Mouse (Mus musculus): ENCODE measurements around the gene Serpine2.

Gene Serpine2

DNA sequence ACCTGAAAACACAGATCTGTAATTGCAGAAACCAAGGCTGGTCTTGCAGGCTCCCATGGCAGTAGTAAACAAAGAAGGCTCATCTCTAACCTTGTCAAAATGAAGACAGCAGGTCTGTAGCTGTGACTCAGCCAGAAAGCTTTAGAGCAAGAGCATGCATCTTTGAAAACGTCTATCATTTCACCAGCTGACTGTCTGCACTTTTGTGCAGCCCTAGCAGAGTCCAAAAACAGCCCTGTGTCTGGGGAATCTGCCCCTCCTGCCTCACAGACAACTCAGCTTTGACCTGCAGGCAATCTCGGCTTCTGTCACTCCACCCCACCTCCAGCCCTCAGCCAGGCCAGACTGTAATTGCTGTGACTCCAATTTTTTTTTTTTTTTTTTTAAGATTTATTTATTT lies 105.6 kb downstream of the Serpine2 start:
- peak; percentile 31 for DNase-seq

DNA sequence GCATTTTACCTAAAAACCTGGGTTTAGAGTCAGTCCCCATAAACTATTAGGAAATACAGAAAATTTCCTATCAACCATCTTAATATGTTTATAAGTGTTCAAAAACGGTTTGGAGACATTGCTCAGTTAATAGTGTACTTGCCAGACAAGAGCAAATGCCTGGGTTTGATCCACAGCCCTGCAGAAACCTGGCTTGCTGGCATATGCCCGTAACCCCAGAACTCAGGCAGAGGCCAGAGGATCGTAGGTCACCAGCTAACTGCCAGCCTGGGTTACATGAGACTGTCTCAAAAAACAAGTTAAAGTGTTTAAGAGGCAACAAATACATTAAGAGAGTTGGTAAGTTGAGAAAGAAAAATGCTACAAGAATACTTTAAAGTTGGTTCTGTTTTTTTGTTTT lies 106.0 kb downstream of the Serpine2 start:
- no peak for DNase-seq

DNA sequence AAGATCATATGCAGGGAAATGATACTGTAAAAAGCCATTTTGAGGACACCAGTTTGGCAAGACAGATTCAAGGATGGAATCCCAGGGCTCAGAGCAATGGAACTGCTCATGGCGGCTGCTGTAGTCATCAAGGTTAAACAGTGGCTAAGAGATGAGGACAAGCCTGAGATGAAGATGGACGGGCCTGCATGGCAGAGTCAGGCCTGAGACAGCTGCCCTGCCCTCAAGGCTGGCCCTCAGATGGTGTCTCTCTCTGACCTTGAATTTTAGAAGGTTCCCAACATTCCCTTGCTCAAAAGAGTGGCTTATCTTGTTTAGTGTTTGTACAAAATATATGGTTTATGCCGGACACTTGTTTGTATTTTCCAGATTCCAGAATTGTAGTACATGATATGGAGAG lies 107.5 kb downstream of the Serpine2 start:
- no peak for DNase-seq

DNA sequence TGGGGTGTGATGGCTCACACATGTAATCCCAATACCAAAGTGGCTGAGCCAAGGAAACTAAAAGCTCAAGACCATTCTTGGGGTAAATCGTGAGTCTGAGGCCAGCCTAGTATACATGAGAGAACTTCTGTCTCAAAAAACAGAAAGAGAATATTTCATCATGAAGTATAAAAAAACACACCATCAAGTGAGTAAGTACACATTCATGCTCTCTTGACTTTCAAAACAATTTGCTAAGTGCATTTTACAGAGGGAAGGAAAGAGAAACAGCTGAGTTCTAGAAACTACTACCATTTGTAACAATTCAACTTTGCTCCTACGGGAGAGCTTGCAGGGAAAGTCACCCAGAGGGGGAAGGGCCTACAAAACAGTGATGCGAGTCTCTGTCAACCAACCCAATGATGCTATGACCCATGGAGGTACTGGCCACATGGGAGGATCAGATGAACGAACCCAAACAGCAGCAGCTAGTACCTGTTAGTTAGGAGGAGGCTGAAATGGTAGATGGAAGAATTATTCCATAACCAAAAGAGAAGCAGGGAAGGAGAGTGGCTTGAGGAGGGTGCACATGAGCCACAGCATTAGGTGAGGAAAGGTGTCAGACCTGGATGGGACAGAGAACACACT lies 108.2 kb downstream of the Serpine2 start:
- no peak for DNase-seq

DNA sequence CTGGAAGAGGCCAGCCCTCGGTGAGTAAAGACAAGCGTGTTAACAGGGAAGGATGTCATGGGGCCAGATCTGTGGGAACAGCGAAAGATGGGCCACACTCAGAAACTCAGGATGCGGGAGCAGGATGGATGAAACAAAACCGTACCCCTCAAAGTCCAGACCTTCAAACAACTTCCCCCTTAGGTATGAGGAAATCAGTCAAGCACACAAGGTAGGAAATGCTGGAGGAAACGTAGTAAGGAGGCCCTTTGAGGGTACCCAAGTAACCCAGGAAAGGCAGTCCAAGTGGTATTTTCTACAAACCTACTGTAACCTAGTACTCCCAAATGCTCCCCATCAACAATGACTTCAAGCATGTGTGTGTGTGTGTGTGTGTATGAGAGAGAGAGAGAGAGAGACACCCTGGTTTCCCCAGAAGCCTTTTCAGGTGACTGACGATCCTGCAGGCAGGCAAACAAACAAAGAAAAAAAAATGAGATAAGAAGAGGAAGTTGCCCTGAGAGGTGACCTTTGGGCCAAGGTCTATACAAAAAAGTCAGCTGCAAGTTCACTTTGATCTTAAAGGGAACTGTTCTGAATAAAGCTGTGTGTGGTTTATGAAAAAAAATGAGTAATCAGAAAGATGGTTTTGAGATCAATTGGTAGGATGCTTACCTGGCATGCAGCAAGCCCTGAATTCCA lies 108.8 kb downstream of the Serpine2 start:
- DNase-seq, result no peak

DNA sequence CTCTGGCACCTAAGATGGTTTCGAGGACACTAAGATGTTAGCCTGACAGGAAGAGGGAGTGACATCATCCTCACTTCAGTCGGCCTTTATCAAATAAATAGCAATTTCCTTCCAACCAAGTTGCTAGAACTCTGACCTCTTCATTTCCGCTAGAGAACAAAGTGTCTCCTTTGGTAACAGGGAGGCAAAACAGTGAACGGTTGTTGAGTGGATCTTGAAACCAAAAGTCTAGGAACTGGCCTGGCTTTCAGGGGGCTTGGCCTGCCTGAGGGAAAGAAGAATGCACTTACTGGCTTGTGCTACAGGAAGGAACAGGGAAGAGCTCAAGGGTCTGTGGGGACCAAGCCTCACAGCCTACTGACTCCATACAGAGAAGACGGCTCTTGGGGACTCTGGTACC lies 109.8 kb downstream of the Serpine2 start:
- DNase-seq, result peak; percentile 24

DNA sequence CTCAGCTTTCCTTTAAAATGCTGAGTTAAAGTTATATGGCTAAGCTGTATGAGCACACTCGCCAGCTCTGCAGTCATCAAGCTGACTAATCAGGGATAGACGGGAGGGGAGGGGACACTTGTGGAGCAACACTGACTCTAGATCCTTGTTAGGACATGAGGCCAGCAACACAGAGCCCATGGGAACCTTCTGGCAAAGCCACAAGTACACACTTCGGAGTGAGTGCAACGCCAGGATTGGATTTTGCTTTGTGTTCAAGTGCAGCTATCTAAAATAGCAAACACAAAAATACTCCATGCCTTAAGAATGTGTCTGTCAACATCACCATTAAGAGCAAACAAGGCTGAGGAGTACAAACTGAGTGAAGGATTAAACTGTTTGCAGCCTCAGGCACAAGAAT lies 114.9 kb downstream of the Serpine2 start:
- peak; percentile 22 for DNase-seq
